Mouse (Mus musculus) kidney, embryonic 14.5 days (tissue): ENCODE measurements around the gene Gm14327. TPM values are rescaled to one million over a fixed set of nuclear protein-coding genes. Genes with fewer than 3 reads are reported as not detected.
"Not testable (repeated sequence)": the region's sequence is repeated elsewhere in the genome, so short reads cannot be mapped to it uniquely, and the experiment has no call there.

Experiments used
- ATAC-seq: fragments of 200-750 bp; cut with Nextera tagmentation; 2 replicates; pipeline ENCODE4 v1.8.0; 2017; ENCODE audit warnings: moderate number of reproducible peaks, mild to moderate bottlenecking, moderate TSS enrichment, moderate library complexity; ENCODE audit not compliant: low FRiP score, low TSS enrichment
- H3K27ac ChIP-seq: fragments of 300-500 bp; sonication (generic); 2 replicates; pipeline ENCODE4 v1.5.1; 2014; ENCODE audit warnings: low read depth, mild to moderate bottlenecking, low read length, moderate library complexity, mixed read lengths
- H3K27me3 ChIP-seq: fragments of 300-500 bp; sonication (generic); 2 replicates; pipeline ENCODE4 v1.6.1; 2014; ENCODE audit warnings: mild to moderate bottlenecking, low read length; ENCODE audit not compliant: control insufficient read depth, insufficient read depth
- H3K36me3 ChIP-seq: fragments of 300-500 bp; sonication (generic); 2 replicates; pipeline ENCODE4 v1.6.1; 2014; ENCODE audit warnings: low read length, mixed read lengths; ENCODE audit not compliant: control insufficient read depth, insufficient read depth
- H3K4me1 ChIP-seq: fragments of 300-500 bp; sonication (generic); 2 replicates; pipeline ENCODE4 v1.6.1; 2014; ENCODE audit warnings: low read length, mixed read lengths; ENCODE audit not compliant: control insufficient read depth, insufficient read depth
- H3K4me2 ChIP-seq: fragments of 300-500 bp; sonication (generic); replicated peaks from 2 replicates; pipeline ENCODE4 v1.6.1; 2014; ENCODE audit warnings: low read depth, mild to moderate bottlenecking, low read length
- H3K4me3 ChIP-seq: fragments of 300-500 bp; sonication (generic); 2 replicates; pipeline ENCODE4 v1.5.1; 2014; ENCODE audit warnings: mild to moderate bottlenecking, low read length
- H3K9ac ChIP-seq: fragments of 300-500 bp; sonication (generic); 2 replicates; pipeline ENCODE4 v1.6.1; 2014; ENCODE audit warnings: low read depth, mild to moderate bottlenecking, low read length, moderate library complexity
- H3K9me3 ChIP-seq: fragments of 300-500 bp; sonication (generic); 2 replicates; pipeline ENCODE4 v1.6.1; 2016; ENCODE audit warnings: low read length; ENCODE audit not compliant: control insufficient read depth
- WGBS: fragments of 180-500 bp; shearing (Covaris S2); extraction: QIAGEN DNeasy Blood & Tissue Kit; methylation state at CpG from one replicate; pipeline ENCODE4 v1.1.7; 2014; 5-methylcytosine and 5-hydroxymethylcytosine counted together
- polyA plus RNA-seq: library from polyadenylated mRNA; unstranded; fragments of >200 nt; fragmentation: Nextera tagmentation; extraction: Ambion mirVana; gene quantifications from 2 replicates; pipeline ENCODE4 v1.2.1, GENCODE M21; 2014

Gm14327 gene
- polyA plus RNA-seq = 3.8 and 5.2 TPM in 2 replicates

- not testable (repeated sequence) for H3K4me2 ChIP-seq, ATAC-seq, H3K36me3 ChIP-seq, H3K4me1 ChIP-seq, H3K4me3 ChIP-seq, H3K9me3 ChIP-seq, H3K27ac ChIP-seq, H3K9ac ChIP-seq, H3K27me3 ChIP-seq
- WGBS = 69% methylated on average over 7 of the region's 13 CpGs
Measured at GRCm38 (mm10) chr2:177897046-177897578, at the start of gene Gm14327. Gene Gm14327, plus strand, starts transcription at chr2:177897096.

GRCm38 (mm10) chr2:177862254-177862653 lies 34.6 kb upstream of the Gm14327 start:
- not testable (repeated sequence) for H3K4me3 ChIP-seq, H3K36me3 ChIP-seq, H3K9me3 ChIP-seq, H3K27ac ChIP-seq, H3K9ac ChIP-seq, H3K27me3 ChIP-seq, H3K4me1 ChIP-seq, H3K4me2 ChIP-seq, ATAC-seq
- WGBS = 92% methylated on average over 2 of the region's 2 CpGs

GRCm38 (mm10) chr2:177887743-177888142 lies 9.2 kb upstream of the Gm14327 start:
- not testable (repeated sequence) for H3K4me1 ChIP-seq, H3K9me3 ChIP-seq, H3K27ac ChIP-seq, H3K4me3 ChIP-seq, H3K27me3 ChIP-seq, H3K36me3 ChIP-seq, H3K4me2 ChIP-seq, H3K9ac ChIP-seq, ATAC-seq
- 91% methylated on average over 12 of the region's 14 CpGs for WGBS

- H3K9ac ChIP-seq, H3K27ac ChIP-seq, H3K36me3 ChIP-seq, ATAC-seq, H3K4me1 ChIP-seq, H3K9me3 ChIP-seq, H3K27me3 ChIP-seq, H3K4me3 ChIP-seq, H3K4me2 ChIP-seq: not testable (repeated sequence)
- WGBS = 95% methylated on average over 2 of the region's 3 CpGs
Measured at GRCm38 (mm10) chr2:177898171-177898570, 1.3 kb downstream of the Gm14327 start.

- H3K9ac ChIP-seq, H3K4me2 ChIP-seq, H3K36me3 ChIP-seq, H3K4me1 ChIP-seq, H3K4me3 ChIP-seq, ATAC-seq, H3K27me3 ChIP-seq, H3K27ac ChIP-seq, H3K9me3 ChIP-seq: not testable (repeated sequence)
- WGBS = no CpG with 5 or more reads among the region's 12 CpGs
Measured at GRCm38 (mm10) chr2:177903276-177903675, 6.4 kb downstream of the Gm14327 start.

GRCm38 (mm10) chr2:177925563-177926103 lies 28.7 kb downstream of the Gm14327 start, which contains the start of gene Zfp972:
Gene Zfp972, minus strand, starts transcription at chr2:177925613.
- H3K27me3 ChIP-seq, ATAC-seq, H3K4me1 ChIP-seq, H3K4me3 ChIP-seq, H3K9me3 ChIP-seq, H3K9ac ChIP-seq, H3K27ac ChIP-seq, H3K36me3 ChIP-seq, H3K4me2 ChIP-seq: not testable (repeated sequence)
- 64% methylated on average over 3 of the region's 5 CpGs for WGBS

Other genes with a start within 250 kb of the Gm14327 start
- gene Gm14322, start 137.8 kb upstream of the Gm14327 start, polyA plus RNA-seq = 8.7 and 12.1 TPM in 2 replicates
- gene Gm14325, start 56.8 kb upstream of the Gm14327 start, polyA plus RNA-seq = 33.5 and 45.7 TPM in 2 replicates
- gene Zfp972, start 28.5 kb downstream of the Gm14327 start, polyA plus RNA-seq = 0.81 and 1.6 TPM in 2 replicates
- gene Gm14326, start 60.2 kb downstream of the Gm14327 start, polyA plus RNA-seq = 16.1 and 20.5 TPM in 2 replicates
- 12.5 and 17.0 TPM in 2 replicates for gene Zfp971, start 126.2 kb downstream of the Gm14327 start, polyA plus RNA-seq
- gene Zfp931, start 181.4 kb downstream of the Gm14327 start, polyA plus RNA-seq = 16.2 and 22.7 TPM in 2 replicates
- 0.81 and 0.95 TPM in 2 replicates for gene Phactr3, start 221.9 kb downstream of the Gm14327 start, polyA plus RNA-seq